Mouse (Mus musculus) megakaryocyte, embryonic 14.5 days (primary cell): ENCODE measurements around the gene Hnrnpl.

ENCODE experiments used
- FLI1 ChIP-seq: IDR thresholded peaks from 2 replicates; pipeline ENCODE4 v1.6.1; 2012; ENCODE audit warnings: low read length, inconsistent platforms, mixed read lengths
- GATA1 ChIP-seq: IDR thresholded peaks from 3 replicates; pipeline ENCODE4 v1.6.1; 2012; ENCODE audit warnings: mixed read lengths, low read length, inconsistent platforms, borderline replicate concordance

DNA sequence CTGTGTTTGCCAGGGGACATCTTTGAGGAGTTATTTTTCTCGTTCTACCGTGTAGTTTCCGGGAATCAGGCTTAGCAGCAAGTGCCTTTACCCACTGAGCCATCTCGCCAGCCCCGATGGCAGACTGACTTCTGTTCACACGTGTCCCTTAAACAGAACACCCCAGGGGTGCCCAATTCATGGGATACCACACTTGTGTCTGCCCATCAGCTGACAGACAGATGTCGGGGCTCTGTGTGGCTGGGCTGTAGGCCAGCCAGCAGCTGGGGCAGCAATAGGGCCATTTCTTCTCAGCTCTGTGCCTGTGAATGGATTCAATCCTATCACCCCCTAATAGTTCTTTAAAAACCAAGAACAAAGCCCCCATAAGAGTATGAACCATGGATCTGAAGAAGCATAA lies 33.2 kb upstream of the Hnrnpl start:
- no peak for TF ChIP-seq GATA1
- TF ChIP-seq FLI1 = no peak
